Mouse (Mus musculus) small intestine, adult 10 weeks (tissue): Measurements from ENCODE around the gene Mrps18a. TPM values are rescaled to one million over a fixed set of nuclear protein-coding genes. Genes with fewer than 3 reads are reported as not detected.

Experiments
- polyA plus RNA-seq: library from polyadenylated mRNA; stranded (reverse); fragments of 350-450 nt; fragmentation: Illumina TruSeq; extraction: RNeasy Lipid Tissue Mini Kit (QIAGEN cat#74804); gene quantifications from one replicate; pipeline ENCODE4 v1.2.3, GENCODE M21; 2014; ENCODE audit warnings: low replicate concordance

Gene Mrps18a
- 5.6 TPM for polyA plus RNA-seq

GRCm38 (mm10) chr17:46110402-46111289 is at the start of gene Mrps18a:
Mrps18a (plus strand) TSS chr17:46110986.

GRCm38 (mm10) chr17:46143578-46144423 is 33.0 kb downstream of the Mrps18a start, which contains the start of gene Rsph9:
Rsph9 (minus strand) TSS chr17:46144216.

GRCm38 (mm10) chr17:46152847-46153782 is 42.3 kb downstream of the Mrps18a start, which contains the start of gene Mad2l1bp:
Mad2l1bp (minus strand) TSS chr17:46153553.

GRCm38 (mm10) chr17:46160686-46161085 is 49.9 kb downstream of the Mrps18a start, which contains the start of gene Gtpbp2:
Gtpbp2 (plus strand) TSS chr17:46161032.

Other genes starting within 250 kb of the Mrps18a start
- 29.1 TPM for gene Vegfa, start 78.6 kb upstream of the Mrps18a start, polyA plus RNA-seq
- gene Rsph9, start 33.2 kb downstream of the Mrps18a start, polyA plus RNA-seq = not detected
- gene Mad2l1bp, start 42.6 kb downstream of the Mrps18a start, polyA plus RNA-seq = 1.0 TPM
- gene Gtpbp2, start 50.0 kb downstream of the Mrps18a start, polyA plus RNA-seq = 19.8 TPM
- gene Polh, start 91.7 kb downstream of the Mrps18a start, polyA plus RNA-seq = 2.8 TPM
- gene Xpo5, start 91.8 kb downstream of the Mrps18a start, polyA plus RNA-seq = 5.9 TPM
- 1.6 TPM for gene Polr1c, start 137.1 kb downstream of the Mrps18a start, polyA plus RNA-seq
- 0.93 TPM for gene Yipf3, start 137.1 kb downstream of the Mrps18a start, polyA plus RNA-seq
- gene Lrrc73, start 142.5 kb downstream of the Mrps18a start, polyA plus RNA-seq = not detected
- gene Tjap1, start 172.0 kb downstream of the Mrps18a start, polyA plus RNA-seq = 0.33 TPM
- gene Dlk2, start 186.4 kb downstream of the Mrps18a start, polyA plus RNA-seq = not detected
- gene Abcc10, start 217.4 kb downstream of the Mrps18a start, polyA plus RNA-seq = 0.67 TPM